Mouse (Mus musculus) lung, embryonic 15.5 days (tissue): ENCODE measurements at regions not wholly inside any gene's neighbourhood (a gene's known extent, or its start where the extent isn't known, plus 50 kb on each side); places are given as distances from the start of the nearest gene placed in this dataset.
A peak's percentile ranks its signal among the peaks of the same experiment; 100 is the strongest.

Source experiments
- ATAC-seq: fragments of 200-750 bp; cut with Nextera tagmentation; 2 replicates; pipeline ENCODE4 v1.8.0; 2017; ENCODE audit warnings: moderate number of reproducible peaks, borderline replicate concordance; ENCODE audit not compliant: low FRiP score, low TSS enrichment; ENCODE audit errors: extremely low read depth
- H3K27ac ChIP-seq: fragments of 300-500 bp; sonication (generic); 2 replicates; pipeline ENCODE4 v1.5.1; 2015; ENCODE audit warnings: moderate library complexity, mild to moderate bottlenecking, inconsistent platforms
- H3K27me3 ChIP-seq: fragments of 300-500 bp; sonication (generic); 2 replicates; pipeline ENCODE4 v1.6.1; 2015; ENCODE audit warnings: inconsistent platforms
- H3K36me3 ChIP-seq: fragments of 300-500 bp; sonication (generic); 2 replicates; pipeline ENCODE4 v1.6.1; 2015; ENCODE audit warnings: inconsistent platforms
- H3K4me1 ChIP-seq: fragments of 300-500 bp; sonication (generic); 2 replicates; pipeline ENCODE4 v1.6.1; 2015; ENCODE audit warnings: inconsistent platforms
- H3K4me2 ChIP-seq: fragments of 300-500 bp; sonication (generic); 2 replicates; pipeline ENCODE4 v1.6.1; 2015; ENCODE audit warnings: inconsistent platforms, mild to moderate bottlenecking, moderate library complexity
- H3K4me3 ChIP-seq: fragments of 300-500 bp; sonication (generic); 2 replicates; pipeline ENCODE4 v1.5.1; 2015; ENCODE audit warnings: mild to moderate bottlenecking, inconsistent platforms
- H3K9ac ChIP-seq: fragments of 300-500 bp; sonication (generic); 2 replicates; pipeline ENCODE4 v1.6.1; 2015; ENCODE audit warnings: inconsistent platforms
- H3K9me3 ChIP-seq: fragments of 300-500 bp; sonication (generic); 2 replicates; pipeline ENCODE4 v1.6.1; 2016; ENCODE audit warnings: inconsistent platforms
- WGBS: fragments of 180-500 bp; shearing (Covaris S2); methylation state at CpG from one replicate; pipeline ENCODE4 v1.1.7; 2015; 5-methylcytosine and 5-hydroxymethylcytosine counted together

- peak overlapping the region; percentile 32; the same call in 1 of the 2 replicates for H3K9ac ChIP-seq
- no peaks in the 10 kb centered on the region for H3K27me3 ChIP-seq
- no peaks in the 10 kb centered on the region for H3K4me1 ChIP-seq
- 17% methylated on average over 16 of the region's 16 CpGs for WGBS
- peak overlapping the region; percentile 56 for H3K4me2 ChIP-seq
- H3K9me3 ChIP-seq, result no peaks in the 10 kb centered on the region
- H3K27ac ChIP-seq, result no peak overlapping the region
- H3K4me3 ChIP-seq, result peak overlapping the region; percentile 38
- ATAC-seq, result peak; percentile 85
- no peaks in the 10 kb centered on the region for H3K36me3 ChIP-seq
These were observed 73.3 kb downstream of the Vmn2r112 start for GRCm38 (mm10) chr17:22673891-22674622.
